Mouse (Mus musculus): ENCODE data around the gene Alox5. TPM values are rescaled to one million over a fixed set of nuclear protein-coding genes. Genes with fewer than 3 reads are reported as not detected.

Alox5 gene
- polyA plus RNA-seq, 1 experiment from 2014 or later = 2.7 TPM

- Histone ChIP-seq H3K27me3 (ENCODE audit: control insufficient read depth, insufficient read depth, low read length) (no peaks in the 10 kb centered on the region), H3K27ac (ENCODE audit: low read length) (no peak overlapping the region), H3K4me1 (ENCODE audit: control insufficient read depth, insufficient read depth, low read length) (peaks cover 14% of the 10 kb centered on the region), H3K36me3 (ENCODE audit: control insufficient read depth, insufficient read depth) (no peaks in the 10 kb centered on the region), H3K4me2 (ENCODE audit: low read depth, low read length) (no peak overlapping the region), H3K4me3 (ENCODE audit: low read length) (no peak overlapping the region), H3K9ac (ENCODE audit: low read length) (no peak overlapping the region), H3K9me3 (replicated peaks; ENCODE audit: control insufficient read depth, low read length) (no peaks in the 10 kb centered on the region)
- 77% methylated on average over 10 of the region's 10 CpGs for WGBS
- no peak for ATAC-seq (replicated peaks; ENCODE audit: extremely low read depth, insufficient read depth, low FRiP score)
Observed at GRCm38 (mm10) chr6:116383582-116383981, 77.4 kb downstream of the Alox5 start.

GRCm38 (mm10) chr6:116381605-116382004 lies 79.4 kb downstream of the Alox5 start:
- no peaks in the 10 kb centered on the region for H3K9me3 ChIP-seq (replicated peaks; ENCODE audit: control insufficient read depth, low read length)
- H3K9ac ChIP-seq (ENCODE audit: low read length) = no peak overlapping the region
- H3K27me3 ChIP-seq (ENCODE audit: control insufficient read depth, insufficient read depth, low read length) = no peaks in the 10 kb centered on the region
- H3K4me3 ChIP-seq (ENCODE audit: low read length) = no peak overlapping the region
- ATAC-seq (replicated peaks; ENCODE audit: extremely low read depth, insufficient read depth, low FRiP score) = no peak
- H3K4me2 ChIP-seq (ENCODE audit: low read depth, low read length) = no peak overlapping the region
- peaks cover 14% of the 10 kb centered on the region for H3K4me1 ChIP-seq (ENCODE audit: control insufficient read depth, insufficient read depth, low read length)
- 0 out of 2 replicates have a peak, but pooled peaks cover 4% of the 10 kb centered on the region for H3K36me3 ChIP-seq (ENCODE audit: control insufficient read depth, insufficient read depth)
- H3K27ac ChIP-seq (ENCODE audit: low read length) = no peak overlapping the region
- WGBS = 49% methylated on average over 2 of the region's 2 CpGs

DNA sequence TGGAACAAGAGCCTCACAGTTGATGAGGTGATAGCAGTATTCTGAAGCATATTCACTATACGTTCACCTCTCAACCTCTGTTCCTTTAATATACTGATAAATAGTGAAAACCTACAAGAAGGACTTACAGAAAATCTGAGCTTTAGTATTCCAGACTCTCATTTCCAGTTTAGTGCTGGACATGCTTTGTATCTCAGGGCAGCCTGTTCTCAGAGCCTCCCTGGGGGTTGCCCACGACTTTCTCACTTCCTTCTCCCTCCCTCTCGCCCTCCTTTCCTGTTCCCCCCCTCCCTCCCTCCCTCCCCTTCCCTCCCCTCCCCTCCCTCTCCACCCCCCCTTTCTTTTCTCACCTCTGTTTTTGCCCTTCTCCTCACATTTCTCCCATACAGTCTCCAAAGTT lies 80.8 kb downstream of the Alox5 start:
- WGBS = 54% methylated on average over 3 of the region's 3 CpGs
- Histone ChIP-seq H3K36me3 (ENCODE audit: control insufficient read depth, insufficient read depth) (0 out of 2 replicates have a peak, but pooled peaks cover 4% of the 10 kb centered on the region), H3K27ac (ENCODE audit: low read length) (no peak overlapping the region), H3K27me3 (ENCODE audit: control insufficient read depth, insufficient read depth, low read length) (no peaks in the 10 kb centered on the region), H3K4me1 (ENCODE audit: control insufficient read depth, insufficient read depth, low read length) (peaks cover 4% of the 10 kb centered on the region), H3K4me3 (ENCODE audit: low read length) (no peak overlapping the region), H3K9ac (ENCODE audit: low read length) (no peak overlapping the region), H3K9me3 (replicated peaks; ENCODE audit: control insufficient read depth, low read length) (no peaks in the 10 kb centered on the region), H3K4me2 (ENCODE audit: low read depth, low read length) (no peak overlapping the region)
- ATAC-seq (replicated peaks; ENCODE audit: extremely low read depth, insufficient read depth, low FRiP score) = no peak

GRCm38 (mm10) chr6:116378892-116379291 lies 82.1 kb downstream of the Alox5 start:
- no peak overlapping the region for H3K4me2 ChIP-seq (ENCODE audit: low read depth, low read length)
- H3K27ac ChIP-seq (ENCODE audit: low read length) = no peak overlapping the region
- no peak overlapping the region for H3K4me3 ChIP-seq (ENCODE audit: low read length)
- no peaks in the 10 kb centered on the region for H3K9me3 ChIP-seq (replicated peaks; ENCODE audit: control insufficient read depth, low read length)
- WGBS = 71% methylated on average over 7 of the region's 7 CpGs
- no peaks in the 10 kb centered on the region for H3K27me3 ChIP-seq (ENCODE audit: control insufficient read depth, insufficient read depth, low read length)
- H3K9ac ChIP-seq (ENCODE audit: low read length) = no peak overlapping the region
- ATAC-seq (replicated peaks; ENCODE audit: extremely low read depth, insufficient read depth, low FRiP score) = no peak
- 0 out of 2 replicates have a peak, but pooled peaks cover 4% of the 10 kb centered on the region for H3K36me3 ChIP-seq (ENCODE audit: control insufficient read depth, insufficient read depth)
- peaks cover 3% of the 10 kb centered on the region for H3K4me1 ChIP-seq (ENCODE audit: control insufficient read depth, insufficient read depth, low read length)

DNA sequence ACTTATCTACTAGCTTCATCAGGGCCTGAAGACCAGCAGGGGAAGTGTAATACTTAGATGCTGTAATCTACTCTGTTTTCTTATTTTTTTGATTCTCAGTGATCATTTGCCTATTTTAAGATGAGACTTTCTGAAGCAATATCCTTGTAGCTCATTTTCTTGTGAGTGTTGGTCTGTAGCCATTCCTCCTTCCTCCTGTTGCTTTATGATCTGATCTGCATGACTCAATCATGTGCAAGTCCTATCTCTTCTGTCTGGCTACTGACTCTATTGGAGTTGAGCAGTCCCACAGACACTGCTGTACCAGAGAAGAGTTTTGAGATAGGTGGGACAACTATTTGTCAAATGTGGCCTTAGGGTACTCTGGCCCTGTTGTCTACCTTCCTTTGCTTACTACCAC lies 86.4 kb downstream of the Alox5 start:
- H3K9me3 ChIP-seq (replicated peaks; ENCODE audit: control insufficient read depth, low read length) = no peaks in the 10 kb centered on the region
- H3K36me3 ChIP-seq (ENCODE audit: control insufficient read depth, insufficient read depth) = 0 out of 2 replicates have a peak, but pooled peaks cover 4% of the 10 kb centered on the region
- ATAC-seq (replicated peaks; ENCODE audit: extremely low read depth, insufficient read depth, low FRiP score) = no peak
- no peak overlapping the region for H3K4me3 ChIP-seq (ENCODE audit: low read length)
- H3K4me2 ChIP-seq (ENCODE audit: low read depth, low read length) = no peak overlapping the region
- H3K9ac ChIP-seq (ENCODE audit: low read length) = no peak overlapping the region
- no peaks in the 10 kb centered on the region; the same call in 1 of the 2 replicates for H3K4me1 ChIP-seq (ENCODE audit: control insufficient read depth, insufficient read depth, low read length)
- no peak overlapping the region for H3K27ac ChIP-seq (ENCODE audit: low read length)
- H3K27me3 ChIP-seq (ENCODE audit: control insufficient read depth, insufficient read depth, low read length) = no peaks in the 10 kb centered on the region

GRCm38 (mm10) chr6:116374136-116374535 lies 86.8 kb downstream of the Alox5 start:
- Histone ChIP-seq H3K4me1 (ENCODE audit: control insufficient read depth, insufficient read depth, low read length) (no peaks in the 10 kb centered on the region; the same call in 1 of the 2 replicates), H3K27ac (ENCODE audit: low read length) (no peak overlapping the region), H3K36me3 (ENCODE audit: control insufficient read depth, insufficient read depth) (0 out of 2 replicates have a peak, but pooled peaks cover 4% of the 10 kb centered on the region), H3K9me3 (replicated peaks; ENCODE audit: control insufficient read depth, low read length) (no peaks in the 10 kb centered on the region), H3K4me3 (ENCODE audit: low read length) (no peak overlapping the region), H3K27me3 (ENCODE audit: control insufficient read depth, insufficient read depth, low read length) (no peaks in the 10 kb centered on the region), H3K4me2 (ENCODE audit: low read depth, low read length) (no peak overlapping the region), H3K9ac (ENCODE audit: low read length) (no peak overlapping the region)
- 81% methylated on average over 1 of the region's 1 CpGs for WGBS
- no peak for ATAC-seq (replicated peaks; ENCODE audit: extremely low read depth, insufficient read depth, low FRiP score)

GRCm38 (mm10) chr6:116371500-116371899 lies 89.5 kb downstream of the Alox5 start:
- no peak overlapping the region for H3K27ac ChIP-seq (ENCODE audit: low read length)
- no peak overlapping the region for H3K9ac ChIP-seq (ENCODE audit: low read length)
- H3K27me3 ChIP-seq (ENCODE audit: control insufficient read depth, insufficient read depth, low read length) = no peaks in the 10 kb centered on the region
- H3K9me3 ChIP-seq (replicated peaks; ENCODE audit: control insufficient read depth, low read length) = no peaks in the 10 kb centered on the region
- no peak for ATAC-seq (replicated peaks; ENCODE audit: extremely low read depth, insufficient read depth, low FRiP score)
- no peaks in the 10 kb centered on the region for H3K36me3 ChIP-seq (ENCODE audit: control insufficient read depth, insufficient read depth)
- no peaks in the 10 kb centered on the region for H3K4me1 ChIP-seq (ENCODE audit: control insufficient read depth, insufficient read depth, low read length)
- WGBS = 89% methylated on average over 3 of the region's 3 CpGs
- H3K4me2 ChIP-seq (ENCODE audit: low read depth, low read length) = no peak overlapping the region
- H3K4me3 ChIP-seq (ENCODE audit: low read length) = no peak overlapping the region

DNA sequence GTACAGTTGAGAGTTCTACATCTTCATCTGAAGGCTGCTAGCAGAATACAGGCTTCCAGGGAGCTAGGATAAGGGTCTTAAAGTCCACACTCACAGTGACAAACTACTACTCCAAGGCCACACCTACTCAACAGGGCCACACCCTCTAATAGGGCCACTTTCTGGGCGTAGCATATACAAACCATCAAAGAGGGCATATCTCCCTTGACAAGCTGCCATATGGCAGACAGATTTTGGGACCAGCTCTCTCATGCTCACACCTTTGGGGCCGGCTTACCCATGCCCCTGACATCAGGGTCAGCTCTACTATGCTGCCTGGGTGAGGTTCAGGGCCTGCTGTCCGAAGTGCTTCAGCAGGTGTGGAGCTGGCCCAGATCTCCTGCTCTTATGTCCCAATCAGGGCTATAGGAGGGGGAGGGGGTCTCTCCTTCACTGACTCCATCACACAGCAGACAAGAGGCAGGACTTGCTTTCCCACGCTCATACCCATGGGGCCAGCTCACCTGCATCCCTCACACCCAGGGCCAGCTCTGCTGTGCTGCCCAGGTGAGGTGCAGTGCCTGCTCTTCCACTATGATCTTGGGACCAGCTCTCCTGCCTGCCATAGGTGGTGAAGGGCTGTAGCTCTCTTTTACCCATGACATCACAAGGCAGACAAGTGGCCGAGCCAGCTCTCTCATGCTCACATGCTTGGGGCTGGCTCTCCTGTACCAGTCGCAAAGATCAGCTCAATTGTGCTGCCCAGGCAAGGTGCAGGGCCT lies 90.6 kb downstream of the Alox5 start:
- H3K27ac ChIP-seq (ENCODE audit: low read length) = no peak overlapping the region
- H3K36me3 ChIP-seq (ENCODE audit: control insufficient read depth, insufficient read depth) = no peaks in the 10 kb centered on the region
- H3K4me1 ChIP-seq (ENCODE audit: control insufficient read depth, insufficient read depth, low read length) = no peaks in the 10 kb centered on the region
- H3K9me3 ChIP-seq (replicated peaks; ENCODE audit: control insufficient read depth, low read length) = peaks cover 2% of the 10 kb centered on the region; the same call in 1 of the 2 replicates
- H3K27me3 ChIP-seq (ENCODE audit: control insufficient read depth, insufficient read depth, low read length) = no peaks in the 10 kb centered on the region
- H3K4me2 ChIP-seq (ENCODE audit: low read depth, low read length) = no peak overlapping the region
- WGBS = 76% methylated on average over 6 of the region's 6 CpGs
- ATAC-seq (replicated peaks; ENCODE audit: extremely low read depth, insufficient read depth, low FRiP score) = no peak
- no peak overlapping the region for H3K4me3 ChIP-seq (ENCODE audit: low read length)
- no peak overlapping the region for H3K9ac ChIP-seq (ENCODE audit: low read length)

- Histone ChIP-seq H3K36me3 (ENCODE audit: control insufficient read depth, insufficient read depth) (no peaks in the 10 kb centered on the region), H3K4me3 (ENCODE audit: low read length) (no peak overlapping the region), H3K4me1 (ENCODE audit: control insufficient read depth, insufficient read depth, low read length) (no peaks in the 10 kb centered on the region), H3K27ac (ENCODE audit: low read length) (no peak overlapping the region), H3K9me3 (replicated peaks; ENCODE audit: control insufficient read depth, low read length) (peaks cover 2% of the 10 kb centered on the region; the same call in 1 of the 2 replicates), H3K4me2 (ENCODE audit: low read depth, low read length) (no peak overlapping the region), H3K9ac (ENCODE audit: low read length) (no peak overlapping the region), H3K27me3 (ENCODE audit: control insufficient read depth, insufficient read depth, low read length) (no peaks in the 10 kb centered on the region)
- ATAC-seq (replicated peaks; ENCODE audit: extremely low read depth, insufficient read depth, low FRiP score) = no peak
- WGBS = 87% methylated on average over 1 of the region's 1 CpGs
Observed at GRCm38 (mm10) chr6:116369811-116370210, 91.2 kb downstream of the Alox5 start.
